Mouse (Mus musculus): ENCODE results near the gene AK157302. TPM values are rescaled to one million over a fixed set of nuclear protein-coding genes. Genes with fewer than 3 reads are reported as not detected.

The AK157302 gene
- total RNA-seq, 2 experiments from 2014 or later = 20.5 to 25.5 TPM

DNA sequence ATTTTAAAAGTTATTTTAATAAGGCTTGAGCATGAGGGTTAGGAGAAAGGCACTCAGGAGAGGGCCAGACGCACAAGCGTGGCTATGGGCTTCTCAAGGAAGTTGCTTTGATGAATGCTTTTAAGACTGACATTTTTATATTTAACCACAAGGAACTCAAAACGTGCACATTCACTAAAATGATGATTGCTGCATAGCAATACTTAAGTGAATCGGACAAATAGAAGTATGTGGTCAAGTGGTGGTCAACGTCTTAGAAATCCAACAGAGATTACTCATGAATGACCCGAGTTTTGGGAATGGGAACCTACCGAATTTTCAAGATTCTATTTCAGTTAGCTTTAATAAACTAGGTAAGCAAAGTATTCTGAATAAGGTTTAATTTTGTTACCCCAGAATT is 35.1 kb downstream of the AK157302 start:
- no peak for DNase-seq (ENCODE audit: low spot score in 2 of 2)
- intact Hi-C loops (cut with DNase I) = loop anchor here (2.0 to 5.0 kb wide), 3 partner anchors 23 to 128 kb away; partner anchors contain the start of genes Gm10065, Zkscan3 and Zkscan4

DNA sequence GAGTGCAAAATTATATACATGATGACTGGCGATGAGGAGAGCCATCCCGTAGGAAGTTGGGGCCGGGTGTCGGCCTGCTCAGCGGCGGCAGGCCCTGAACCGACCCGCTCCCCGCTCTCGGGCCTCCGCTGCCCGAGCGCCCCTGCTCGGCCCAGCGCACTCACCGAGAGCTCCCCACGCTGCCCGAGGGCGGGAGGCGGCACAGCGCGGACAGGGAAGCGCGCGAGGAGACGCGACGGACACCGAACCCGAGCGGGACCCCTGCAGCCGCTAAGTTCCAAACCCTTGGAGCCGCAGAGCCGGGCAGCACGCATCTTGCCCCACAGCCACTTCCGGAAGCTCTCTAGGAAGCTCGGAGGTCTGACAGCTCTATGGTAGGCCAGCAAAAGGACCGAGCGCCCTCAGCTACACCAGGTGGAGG is 35.8 kb downstream of the AK157302 start, which contains the start of gene Zkscan8:
Gene Zkscan8, minus strand, starts transcription at position 340 of the 421 bp plus-strand sequence.
- intact Hi-C loops (cut with DNase I) = loop anchor here (2.0 to 5.0 kb wide), 3 partner anchors 24 to 128 kb away; partner anchors contain the start of genes Gm10065, Zkscan3 and Zkscan4
- DNase-seq (ENCODE audit: low spot score in 2 of 2) = peak; percentile 90 to 92

DNA sequence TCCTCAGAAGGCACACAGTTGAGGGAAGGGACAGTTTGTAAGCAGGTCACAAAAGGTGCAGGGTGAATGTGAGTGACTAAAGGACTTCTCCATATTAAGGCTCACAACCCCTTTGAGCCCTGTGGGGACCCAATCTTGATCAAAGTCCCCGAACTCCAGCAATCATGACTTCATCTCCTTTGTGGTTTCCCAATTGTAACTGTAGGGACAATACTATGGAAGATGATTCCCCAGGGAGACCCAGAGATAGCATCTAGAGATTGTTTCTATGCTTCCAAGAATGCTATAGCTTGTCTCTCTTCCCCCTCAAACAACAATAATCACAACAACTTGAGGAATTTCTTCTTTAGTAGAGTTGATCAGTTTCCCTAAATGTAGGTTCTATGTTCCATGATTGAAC is 47.7 kb downstream of the AK157302 start, which contains the start of gene Olfr1366:
Gene Olfr1366, minus strand, starts transcription at position 101 of the 400 bp plus-strand sequence.
- DNase-seq (ENCODE audit: low spot score in 2 of 2) = no peak
- intact Hi-C loops (cut with DNase I) = no loop called here

Small RNAs within 50 kb of the gene (microRNA-seq; reads per million reads assigned to microRNA genes)
- not detected for gene Mir1896

Other genes with a start within 250 kb of the AK157302 start
- not detected for gene Gpx5, start 202.5 kb upstream of the AK157302 start, total RNA-seq (2021)
- gene Gpx6, start 183.1 kb upstream of the AK157302 start, total RNA-seq (2021) = not detected
- gene Olfr1367, start 148.3 kb upstream of the AK157302 start, total RNA-seq (2021) = not detected
- gene Zscan12, start 132.4 kb upstream of the AK157302 start, total RNA-seq (2021) = 1 to 10 TPM; 7.1 to 9.4 TPM
- gene Zkscan3, start 92.5 kb upstream of the AK157302 start, total RNA-seq (2021) = 10 to 100 TPM; 30.3 to 45.5 TPM
- gene Pgbd1, start 54.2 kb upstream of the AK157302 start, total RNA-seq (2021) = 1 to 10 TPM; 1.3 to 1.9 TPM
- 10 to 100 TPM; 43.8 to 58.5 TPM for gene Zscan26, start 41.5 kb upstream of the AK157302 start, total RNA-seq (2021)
- 1 to 10 TPM; 1.4 to 1.7 TPM for gene Nkapl, start 26.7 kb upstream of the AK157302 start, total RNA-seq (2021)
- gene Zkscan4, start 16.3 kb upstream of the AK157302 start, total RNA-seq (2021) = 1 to 10 TPM; 7.5 to 7.6 TPM
- not detected for gene Gm10065, start 15.8 kb upstream of the AK157302 start, total RNA-seq (2021)
- gene Gm11273, start 6.2 kb downstream of the AK157302 start, total RNA-seq (2021) = 10 to 100 TPM; 56.4 to 67.0 TPM
- 10 to 100 TPM; 15.9 to 18.1 TPM for gene Zkscan8, start 35.9 kb downstream of the AK157302 start, total RNA-seq (2021)
- gene Olfr1366, start 47.6 kb downstream of the AK157302 start, total RNA-seq (2021) = not detected
- gene Olfr1535, start 64.7 kb downstream of the AK157302 start, total RNA-seq (2021) = not detected
- gene Olfr1364, start 86.5 kb downstream of the AK157302 start, total RNA-seq (2021) = not detected
- not detected for gene Olfr1362, start 118.8 kb downstream of the AK157302 start, total RNA-seq (2021)
- not detected for gene Olfr11, start 147.3 kb downstream of the AK157302 start, total RNA-seq (2021)
- gene Olfr1361, start 168.2 kb downstream of the AK157302 start, total RNA-seq (2021) = not detected
- not detected for gene Olfr1360, start 182.2 kb downstream of the AK157302 start, total RNA-seq (2021)
- gene Olfr1359, start 202.9 kb downstream of the AK157302 start, total RNA-seq (2021) = not detected
- gene Hist1h2bl, start 220.9 kb downstream of the AK157302 start, total RNA-seq (2021) = 10 to 100 TPM; 25.8 to 35.2 TPM
- gene Hist1h2ai, start 221.2 kb downstream of the AK157302 start, total RNA-seq (2021) = 10 to 100 TPM; 26.5 to 66.3 TPM
- 10 to 100 TPM; 73.2 to 76.4 TPM for gene Hist1h3h, start 222.4 kb downstream of the AK157302 start, total RNA-seq (2021)
- 1 to 10 TPM; 4.0 to 5.5 TPM for gene Hist1h2bm, start 226.8 kb downstream of the AK157302 start, total RNA-seq (2021)
- 10 to 100 TPM; 16.7 to 20.3 TPM for gene Hist1h4j, start 239.8 kb downstream of the AK157302 start, total RNA-seq (2021)